Mouse (Mus musculus): ENCODE measurements around the gene Mllt1. TPM values are rescaled to one million over a fixed set of nuclear protein-coding genes. Genes with fewer than 3 reads are reported as not detected.

The Mllt1 gene
- polyA plus RNA-seq, 1 experiment from 2014 or later: 74.9 TPM

GRCm38 (mm10) chr17:56902698-56903097 lies 32.5 kb downstream of the Mllt1 start:
- H3K9ac ChIP-seq (replicated peaks): no peak overlapping the region
- 85% methylated on average over 5 of the region's 5 CpGs for WGBS
- ATAC-seq (ENCODE audit: low FRiP score): no peak

GRCm38 (mm10) chr17:56897630-56898195 lies 37.5 kb downstream of the Mllt1 start:
- no peaks in the 10 kb centered on the region for H3K9me3 ChIP-seq (replicated peaks)
- peak overlapping the region; percentile 45 for H3K27ac ChIP-seq (replicated peaks)
- H3K4me3 ChIP-seq (replicated peaks): no peak overlapping the region
- H3K9ac ChIP-seq (replicated peaks): no peak overlapping the region
- no peak overlapping the region for H3K4me2 ChIP-seq
- peaks cover 81% of the 10 kb centered on the region for H3K36me3 ChIP-seq
- WGBS: 76% methylated on average over 7 of the region's 7 CpGs
- ATAC-seq (ENCODE audit: low FRiP score): peak; percentile 61; the same call in 1 of the 2 replicates
- no peaks in the 10 kb centered on the region for H3K27me3 ChIP-seq (replicated peaks)
- H3K4me1 ChIP-seq: peaks cover 27% of the 10 kb centered on the region

More at GRCm38 (mm10) chr17:56902698-56903097, 32.5 kb downstream of the Mllt1 start:
- Histone ChIP-seq H3K4me1 (peaks cover 3% of the 10 kb centered on the region; the same call in 1 of the 2 replicates), H3K27me3 (replicated peaks) (no peaks in the 10 kb centered on the region), H3K4me2 (no peak overlapping the region), H3K27ac (replicated peaks) (no peak overlapping the region), H3K36me3 (peaks cover 72% of the 10 kb centered on the region), H3K9me3 (replicated peaks) (no peaks in the 10 kb centered on the region), H3K4me3 (replicated peaks) (no peak overlapping the region)

GRCm38 (mm10) chr17:56896513-56897129 lies 38.6 kb downstream of the Mllt1 start:
- no peaks in the 10 kb centered on the region for H3K9me3 ChIP-seq (replicated peaks)
- H3K27ac ChIP-seq (replicated peaks): peak overlapping the region; percentile 45
- 50% methylated on average over 6 of the region's 6 CpGs for WGBS
- no peaks in the 10 kb centered on the region for H3K27me3 ChIP-seq (replicated peaks)
- H3K4me2 ChIP-seq: no peak overlapping the region
- H3K4me3 ChIP-seq (replicated peaks): no peak overlapping the region
- H3K4me1 ChIP-seq: peaks cover 27% of the 10 kb centered on the region
- no peak overlapping the region for H3K9ac ChIP-seq (replicated peaks)
- peak; percentile 28 for ATAC-seq (ENCODE audit: low FRiP score)
- peaks cover 82% of the 10 kb centered on the region for H3K36me3 ChIP-seq

GRCm38 (mm10) chr17:56895368-56895918 lies 39.8 kb downstream of the Mllt1 start:
- H3K27me3 ChIP-seq (replicated peaks): no peaks in the 10 kb centered on the region
- H3K4me3 ChIP-seq (replicated peaks): no peak overlapping the region

GRCm38 (mm10) chr17:56890018-56890417 lies 45.2 kb downstream of the Mllt1 start:
- Histone ChIP-seq H3K27me3 (replicated peaks) (no peaks in the 10 kb centered on the region), H3K36me3 (peaks cover 51% of the 10 kb centered on the region)
- no peak for ATAC-seq (ENCODE audit: low FRiP score)

More at GRCm38 (mm10) chr17:56895368-56895918, 39.8 kb downstream of the Mllt1 start:
- no peak overlapping the region for H3K4me2 ChIP-seq
- 85% methylated on average over 9 of the region's 9 CpGs for WGBS
- H3K9me3 ChIP-seq (replicated peaks): no peaks in the 10 kb centered on the region
- peaks cover 27% of the 10 kb centered on the region for H3K4me1 ChIP-seq
- no peak for ATAC-seq (ENCODE audit: low FRiP score)
- no peak overlapping the region for H3K27ac ChIP-seq (replicated peaks)
- H3K36me3 ChIP-seq: peaks cover 78% of the 10 kb centered on the region
- H3K9ac ChIP-seq (replicated peaks): no peak overlapping the region

GRCm38 (mm10) chr17:56888050-56888449 lies 47.2 kb downstream of the Mllt1 start:
- Histone ChIP-seq H3K4me3 (replicated peaks) (no peak overlapping the region), H3K9ac (replicated peaks) (no peak overlapping the region), H3K36me3 (peaks cover 31% of the 10 kb centered on the region), H3K4me2 (no peak overlapping the region), H3K9me3 (replicated peaks) (no peaks in the 10 kb centered on the region), H3K27ac (replicated peaks) (no peak overlapping the region), H3K4me1 (no peaks in the 10 kb centered on the region), H3K27me3 (replicated peaks) (no peaks in the 10 kb centered on the region)
- WGBS: 82% methylated on average over 2 of the region's 3 CpGs
- ATAC-seq (ENCODE audit: low FRiP score): no peak

More at GRCm38 (mm10) chr17:56890018-56890417, 45.2 kb downstream of the Mllt1 start:
- Histone ChIP-seq H3K27ac (replicated peaks) (no peak overlapping the region), H3K4me1 (no peaks in the 10 kb centered on the region), H3K9ac (replicated peaks) (no peak overlapping the region), H3K4me2 (no peak overlapping the region), H3K9me3 (replicated peaks) (no peaks in the 10 kb centered on the region), H3K4me3 (replicated peaks) (no peak overlapping the region)
- WGBS: 93% methylated on average over 2 of the region's 2 CpGs

GRCm38 (mm10) chr17:56884809-56885208 lies 50.4 kb downstream of the Mllt1 start:
- Histone ChIP-seq H3K4me1 (no peaks in the 10 kb centered on the region), H3K27me3 (replicated peaks) (no peaks in the 10 kb centered on the region), H3K36me3 (0 out of 2 replicates have a peak, but pooled peaks cover 9% of the 10 kb centered on the region), H3K9ac (replicated peaks) (no peak overlapping the region), H3K4me2 (no peak overlapping the region), H3K4me3 (replicated peaks) (no peak overlapping the region), H3K9me3 (replicated peaks) (no peaks in the 10 kb centered on the region), H3K27ac (replicated peaks) (no peak overlapping the region)
- WGBS: 91% methylated on average over 17 of the region's 17 CpGs
- ATAC-seq (ENCODE audit: low FRiP score): no peak

- no peak overlapping the region for H3K4me2 ChIP-seq
- WGBS: 83% methylated on average over 5 of the region's 5 CpGs
These were observed 50.9 kb downstream of the Mllt1 start for GRCm38 (mm10) chr17:56884331-56884730.

GRCm38 (mm10) chr17:56883612-56884011 lies 51.6 kb downstream of the Mllt1 start:
- no peaks in the 10 kb centered on the region for H3K27me3 ChIP-seq (replicated peaks)
- 52% methylated on average over 17 of the region's 17 CpGs for WGBS
- no peak for ATAC-seq (ENCODE audit: low FRiP score)
- H3K36me3 ChIP-seq: no peaks in the 10 kb centered on the region
- H3K4me2 ChIP-seq: peak overlapping the region; percentile 30
- H3K9ac ChIP-seq (replicated peaks): no peak overlapping the region
- no peak overlapping the region for H3K27ac ChIP-seq (replicated peaks)
- no peaks in the 10 kb centered on the region for H3K9me3 ChIP-seq (replicated peaks)
- H3K4me1 ChIP-seq: no peaks in the 10 kb centered on the region
- no peak overlapping the region for H3K4me3 ChIP-seq (replicated peaks)

More at GRCm38 (mm10) chr17:56884331-56884730, 50.9 kb downstream of the Mllt1 start:
- no peak overlapping the region for H3K27ac ChIP-seq (replicated peaks)
- ATAC-seq (ENCODE audit: low FRiP score): no peak
- H3K9ac ChIP-seq (replicated peaks): no peak overlapping the region
- H3K4me1 ChIP-seq: no peaks in the 10 kb centered on the region
- H3K4me3 ChIP-seq (replicated peaks): no peak overlapping the region
- H3K36me3 ChIP-seq: 0 out of 2 replicates have a peak, but pooled peaks cover 6% of the 10 kb centered on the region
- H3K9me3 ChIP-seq (replicated peaks): no peaks in the 10 kb centered on the region
- no peaks in the 10 kb centered on the region for H3K27me3 ChIP-seq (replicated peaks)

- Histone ChIP-seq H3K27ac (replicated peaks) (no peak overlapping the region), H3K4me2 (no peak overlapping the region), H3K36me3 (no peaks in the 10 kb centered on the region), H3K4me3 (replicated peaks) (no peak overlapping the region), H3K9ac (replicated peaks) (no peak overlapping the region), H3K27me3 (replicated peaks) (no peaks in the 10 kb centered on the region), H3K9me3 (replicated peaks) (no peaks in the 10 kb centered on the region), H3K4me1 (no peaks in the 10 kb centered on the region)
- no peak for ATAC-seq (ENCODE audit: low FRiP score)
- 94% methylated on average over 19 of the region's 19 CpGs for WGBS
These were observed 57.8 kb downstream of the Mllt1 start for GRCm38 (mm10) chr17:56877426-56877825.

GRCm38 (mm10) chr17:56876981-56877380 lies 58.2 kb downstream of the Mllt1 start:
- H3K4me1 ChIP-seq: no peaks in the 10 kb centered on the region
- H3K9me3 ChIP-seq (replicated peaks): no peaks in the 10 kb centered on the region
- no peak overlapping the region for H3K4me3 ChIP-seq (replicated peaks)
- H3K27ac ChIP-seq (replicated peaks): no peak overlapping the region
- H3K27me3 ChIP-seq (replicated peaks): no peaks in the 10 kb centered on the region
- no peak for ATAC-seq (ENCODE audit: low FRiP score)
- H3K9ac ChIP-seq (replicated peaks): no peak overlapping the region
- WGBS: 74% methylated on average over 8 of the region's 8 CpGs
- H3K36me3 ChIP-seq: no peaks in the 10 kb centered on the region
- no peak overlapping the region for H3K4me2 ChIP-seq

GRCm38 (mm10) chr17:56876465-56876864 lies 58.8 kb downstream of the Mllt1 start:
- Histone ChIP-seq H3K4me1 (no peaks in the 10 kb centered on the region), H3K9ac (replicated peaks) (no peak overlapping the region), H3K27ac (replicated peaks) (no peak overlapping the region), H3K9me3 (replicated peaks) (no peaks in the 10 kb centered on the region), H3K4me3 (replicated peaks) (no peak overlapping the region), H3K36me3 (no peaks in the 10 kb centered on the region), H3K27me3 (replicated peaks) (no peaks in the 10 kb centered on the region), H3K4me2 (no peak overlapping the region)
- ATAC-seq (ENCODE audit: low FRiP score): no peak
- 95% methylated on average over 3 of the region's 3 CpGs for WGBS

All from neural tube, embryonic 15.5 days (tissue).